Mouse (Mus musculus): Measurements from ENCODE around the gene Chchd5. TPM values are rescaled to one million over a fixed set of nuclear protein-coding genes. Genes with fewer than 3 reads are reported as not detected.

Gene Chchd5
- total RNA-seq, 2 experiments from 2014 or later, result 26.8 to 28.5 TPM

DNA sequence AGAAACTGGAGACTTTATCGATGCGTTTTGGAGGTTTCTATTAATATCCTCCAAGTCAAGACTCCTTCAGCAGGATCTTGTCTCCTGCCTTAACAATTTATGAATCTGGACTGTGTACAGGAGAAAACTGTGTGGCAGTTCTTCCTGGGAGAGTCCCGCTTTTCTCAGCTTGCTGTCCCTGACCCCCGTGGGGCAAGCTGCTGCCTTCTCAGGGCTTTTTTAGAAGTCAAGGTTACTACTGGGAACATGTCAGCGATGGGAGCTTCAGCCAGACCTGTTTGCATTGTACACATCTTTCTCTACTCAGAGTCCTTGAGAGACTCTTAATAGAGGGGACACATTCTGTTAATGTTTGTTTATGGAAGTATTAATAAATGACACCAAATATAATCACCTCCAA, 20.9 kb downstream of the Chchd5 start:
- DNase-seq (ENCODE audit: low spot score in 2 of 2), result no peak

DNA sequence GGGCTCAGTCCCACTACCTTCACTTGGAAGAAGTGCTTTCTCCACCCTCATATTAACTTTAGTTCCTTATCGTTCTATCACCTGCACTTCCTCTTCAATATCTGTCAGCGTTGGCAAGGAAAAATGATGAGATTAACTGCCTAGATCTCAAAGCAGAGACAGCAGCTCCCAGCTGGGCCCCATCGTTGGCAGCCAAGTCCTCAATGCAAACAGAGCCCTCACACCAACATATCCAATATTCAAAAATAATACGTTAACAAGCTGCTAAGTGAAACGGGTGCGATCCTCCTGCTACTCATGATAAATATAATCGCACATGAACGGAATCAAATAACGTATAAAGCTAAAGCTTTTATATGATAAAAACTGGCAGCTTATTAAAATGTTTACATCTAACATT, 21.6 kb downstream of the Chchd5 start:
- DNase-seq (ENCODE audit: low spot score in 2 of 2), result no peak

DNA sequence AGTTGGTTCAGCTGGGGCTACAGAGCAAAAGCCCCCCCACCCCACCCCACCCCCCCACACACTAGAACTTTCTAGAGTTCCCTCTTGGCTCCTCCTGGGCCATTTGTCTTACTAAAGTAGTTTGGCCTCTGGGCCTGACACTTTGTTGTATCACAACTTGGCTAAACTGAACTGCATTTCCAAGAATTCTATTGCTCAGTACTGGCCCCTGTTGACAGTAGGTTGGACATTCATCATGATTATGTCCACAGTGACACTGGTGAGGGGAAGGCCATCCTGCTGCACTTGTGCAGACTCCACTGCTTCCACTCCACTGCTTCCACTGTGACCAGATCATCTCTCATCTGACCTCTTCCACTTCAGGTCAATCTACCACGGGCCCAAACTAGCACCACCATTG, 23.3 kb downstream of the Chchd5 start:
- DNase-seq (ENCODE audit: low spot score in 2 of 2), result no peak

DNA sequence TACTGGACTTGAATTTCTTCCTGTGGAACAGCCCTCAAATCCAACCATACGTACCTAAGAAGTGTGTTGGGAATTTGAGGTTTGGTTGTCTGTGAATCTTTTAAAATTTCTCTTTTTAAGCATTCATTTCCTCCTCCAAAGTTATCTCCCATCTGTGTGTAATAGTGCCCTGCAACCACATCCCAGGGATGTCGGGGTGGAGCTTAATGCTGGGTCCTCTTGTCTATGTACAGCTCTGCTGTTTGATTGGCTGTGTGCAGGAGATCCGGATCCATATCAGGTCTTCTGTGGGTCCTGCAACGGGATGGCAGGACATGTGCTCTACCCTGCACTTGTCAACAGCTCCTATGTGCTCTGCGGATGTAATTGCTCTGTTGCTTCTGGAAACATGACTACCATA, 35.3 kb downstream of the Chchd5 start:
- no peak for DNase-seq (ENCODE audit: low spot score in 2 of 2)

DNA sequence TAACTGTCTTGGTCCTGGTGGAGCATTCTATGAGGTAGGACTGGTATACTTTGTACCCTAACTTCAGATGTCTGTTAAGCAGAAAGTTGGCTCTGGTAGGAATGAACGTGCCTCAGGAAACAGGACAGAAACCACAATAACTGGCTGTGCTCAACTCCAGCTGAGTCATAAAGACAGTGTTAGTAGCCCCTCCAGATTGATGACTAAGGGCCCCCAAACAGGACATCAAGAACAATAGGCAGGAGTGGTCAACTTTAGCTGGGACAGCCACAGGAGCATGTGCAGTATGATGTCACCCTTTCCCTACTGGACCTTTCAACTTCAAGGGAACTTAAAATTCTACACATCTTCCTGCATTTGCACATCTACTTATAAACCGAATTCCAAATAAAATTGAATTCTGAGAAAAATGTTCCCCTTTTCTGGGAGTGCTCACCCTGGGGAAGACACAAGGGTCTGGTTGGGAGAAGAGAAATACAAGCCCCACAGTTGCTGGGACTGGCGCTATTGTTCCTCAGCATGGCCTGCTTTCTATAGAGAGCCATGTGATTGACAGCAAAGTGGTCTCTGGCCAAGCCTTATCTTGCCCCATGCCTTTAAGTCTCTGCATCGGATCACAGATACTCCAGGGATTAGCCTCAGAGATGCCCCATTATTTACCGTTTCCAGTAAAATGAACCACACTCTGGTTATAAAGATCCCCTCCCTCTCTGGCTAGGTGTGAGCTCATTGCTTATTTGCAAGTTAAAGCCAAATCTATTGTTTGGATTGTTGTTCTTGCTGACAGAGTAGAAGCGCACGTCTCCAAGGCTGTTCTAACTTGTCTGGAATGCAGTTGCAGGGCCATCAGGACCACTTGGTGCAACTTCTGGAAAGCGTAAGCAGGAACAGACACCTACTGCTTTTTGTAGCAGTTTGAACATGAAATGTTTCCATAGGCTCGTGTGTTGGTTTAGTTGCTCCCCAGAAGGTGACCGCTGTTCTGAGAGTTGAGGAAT, 37.3 kb downstream of the Chchd5 start:
- DNase-seq (ENCODE audit: low spot score in 2 of 2), result no peak

DNA sequence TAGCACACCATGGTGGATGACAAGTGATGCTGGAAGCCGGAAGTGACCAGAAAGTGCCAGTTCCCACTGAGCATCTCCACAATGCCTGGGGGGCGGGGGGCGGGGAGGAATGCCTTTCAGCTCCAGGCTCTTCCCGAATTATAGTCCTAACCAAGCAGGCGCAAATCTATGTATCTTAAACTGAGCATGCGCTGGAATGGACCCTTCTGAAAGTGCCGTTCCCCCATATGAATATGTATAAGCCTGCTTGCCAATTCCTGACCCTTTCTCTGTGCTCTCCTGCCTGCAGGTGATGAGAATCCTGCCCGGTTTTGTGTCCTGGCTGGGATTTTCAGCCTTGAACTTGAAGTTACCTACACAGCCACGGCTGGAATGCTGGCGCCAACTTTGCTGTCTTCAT, 43.9 kb downstream of the Chchd5 start:
- DNase-seq (ENCODE audit: low spot score in 2 of 2), result no peak

DNA sequence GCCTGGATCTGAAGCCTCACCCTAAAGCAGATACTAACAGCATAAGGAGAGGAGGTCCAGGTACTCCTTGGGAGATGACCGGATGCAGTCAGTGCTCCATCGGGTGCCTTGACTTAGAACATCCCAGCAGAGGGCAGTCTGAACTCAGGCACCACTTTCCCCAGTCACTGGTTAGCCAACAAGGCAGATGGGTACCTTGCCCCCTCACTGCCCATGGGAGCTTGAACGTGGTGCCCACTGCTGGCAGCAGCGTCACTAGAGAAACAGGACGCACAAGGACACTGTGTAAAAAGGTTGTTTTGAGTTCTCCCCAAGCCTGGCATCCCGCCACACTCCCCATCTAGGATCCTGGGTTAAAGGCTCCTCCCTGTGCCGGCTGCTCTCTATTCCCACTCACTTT, 45.0 kb downstream of the Chchd5 start:
- DNase-seq (ENCODE audit: low spot score in 2 of 2), result no peak

DNA sequence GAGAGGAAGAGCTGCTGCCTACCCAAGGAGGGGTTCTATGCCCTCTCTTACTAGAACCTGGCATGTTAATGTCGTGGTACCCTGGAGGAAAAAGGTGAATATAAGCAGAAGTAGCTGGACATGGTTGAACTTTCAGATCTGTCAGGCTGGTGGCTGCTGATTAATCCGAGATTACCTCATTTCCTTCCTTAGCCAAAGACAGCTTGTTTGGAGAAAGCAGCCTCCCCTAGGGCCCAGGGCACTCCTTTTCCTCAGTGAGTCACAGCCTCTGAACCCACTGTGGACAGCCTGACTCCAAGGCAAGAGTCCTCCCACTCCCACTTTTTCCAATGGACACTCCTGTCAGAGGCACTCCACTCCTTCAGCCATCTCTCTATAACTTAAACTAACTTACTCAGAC, 46.1 kb downstream of the Chchd5 start:
- no peak for DNase-seq (ENCODE audit: low spot score in 2 of 2)

DNA sequence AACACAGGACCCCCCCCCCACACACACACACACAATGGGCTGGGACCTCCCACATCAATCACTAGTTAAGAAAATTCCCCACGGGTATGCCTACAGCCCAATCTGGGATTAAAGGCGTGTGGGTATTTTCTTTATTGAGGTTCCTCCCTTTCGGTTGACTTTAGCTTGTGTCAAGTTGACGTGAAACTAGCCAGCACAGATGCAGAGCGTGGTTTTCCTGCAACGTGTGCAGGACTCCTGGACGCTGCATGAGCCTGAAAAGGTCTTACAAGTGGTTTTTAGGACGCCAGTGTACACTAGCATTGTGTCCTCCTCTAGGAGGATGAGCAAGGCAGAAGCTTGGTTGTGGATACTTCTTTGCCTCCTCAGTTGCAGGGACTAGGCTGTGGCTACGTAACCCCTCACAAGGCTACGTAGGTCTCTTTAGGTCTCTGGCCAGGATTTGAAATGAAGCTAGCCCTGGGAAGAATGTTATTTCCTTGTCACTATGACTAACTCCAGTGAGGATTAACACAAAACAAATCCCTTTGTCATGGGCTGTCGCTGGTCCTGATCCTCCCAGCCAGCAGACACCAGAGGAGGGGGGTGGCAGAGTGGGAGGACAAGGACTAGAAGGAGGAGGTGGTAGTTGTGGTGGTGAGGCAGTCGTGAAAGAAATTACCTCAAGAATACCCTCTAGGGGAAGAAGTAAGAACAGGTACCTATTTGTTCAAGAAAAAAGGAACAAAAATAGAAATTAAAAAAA, 47.3 kb downstream of the Chchd5 start:
- DNase-seq (ENCODE audit: low spot score in 2 of 2), result no peak

DNA sequence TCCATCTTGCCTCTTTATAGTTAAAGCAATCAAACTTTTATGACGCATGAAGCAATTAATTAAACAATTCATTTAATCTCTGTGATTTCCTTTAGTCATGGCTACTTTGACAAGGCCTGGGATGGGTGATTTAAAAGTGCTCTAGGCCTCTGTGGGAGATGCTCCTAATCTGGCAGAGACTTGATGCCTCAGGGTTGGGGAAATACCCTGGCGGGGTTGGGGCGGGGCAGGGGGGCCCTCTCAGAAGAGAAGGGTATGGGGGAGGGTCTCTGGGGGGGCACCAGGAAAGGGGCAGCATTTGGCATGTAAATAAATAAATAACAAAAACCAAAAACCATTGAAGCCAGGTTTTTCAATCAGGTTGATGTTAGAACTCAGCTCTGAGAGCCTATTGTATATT, 48.2 kb downstream of the Chchd5 start:
- DNase-seq (ENCODE audit: low spot score in 2 of 2), result no peak

DNA sequence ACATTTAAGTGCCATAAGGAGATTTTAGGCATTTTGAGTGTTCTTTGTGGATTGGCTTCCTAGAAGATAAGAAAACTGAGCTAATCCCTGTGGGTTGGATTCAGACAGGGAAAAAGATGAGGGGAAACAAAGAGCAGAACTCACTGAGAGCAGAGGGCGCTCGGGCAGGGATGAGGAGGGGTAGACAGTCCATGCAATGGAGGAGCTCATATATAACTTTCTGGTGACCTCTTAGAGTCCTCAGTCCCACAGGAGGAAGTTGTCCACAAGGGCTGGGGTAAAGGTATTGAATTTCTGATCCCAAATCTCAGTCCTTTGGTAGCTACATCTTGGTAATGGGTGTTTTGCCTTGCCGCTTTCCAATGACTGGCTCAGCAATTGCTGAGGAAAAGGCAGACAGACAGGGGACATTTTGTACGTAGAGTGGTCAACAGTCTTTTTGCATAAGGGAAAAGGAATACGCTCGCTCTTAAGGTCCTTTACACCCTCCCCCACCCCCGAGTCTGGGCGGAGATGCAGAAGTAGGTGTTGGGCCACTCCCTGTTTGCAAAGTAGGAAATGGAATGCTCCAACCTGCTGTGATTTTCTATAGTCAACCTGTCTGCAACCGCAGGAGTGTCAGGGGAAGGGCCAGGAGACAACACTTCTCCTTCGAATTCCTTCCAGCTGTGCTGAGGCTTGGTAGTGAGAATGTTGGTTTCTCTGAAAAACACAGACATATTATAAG, 48.8 kb downstream of the Chchd5 start:
- DNase-seq (ENCODE audit: low spot score in 2 of 2), result no peak

DNA sequence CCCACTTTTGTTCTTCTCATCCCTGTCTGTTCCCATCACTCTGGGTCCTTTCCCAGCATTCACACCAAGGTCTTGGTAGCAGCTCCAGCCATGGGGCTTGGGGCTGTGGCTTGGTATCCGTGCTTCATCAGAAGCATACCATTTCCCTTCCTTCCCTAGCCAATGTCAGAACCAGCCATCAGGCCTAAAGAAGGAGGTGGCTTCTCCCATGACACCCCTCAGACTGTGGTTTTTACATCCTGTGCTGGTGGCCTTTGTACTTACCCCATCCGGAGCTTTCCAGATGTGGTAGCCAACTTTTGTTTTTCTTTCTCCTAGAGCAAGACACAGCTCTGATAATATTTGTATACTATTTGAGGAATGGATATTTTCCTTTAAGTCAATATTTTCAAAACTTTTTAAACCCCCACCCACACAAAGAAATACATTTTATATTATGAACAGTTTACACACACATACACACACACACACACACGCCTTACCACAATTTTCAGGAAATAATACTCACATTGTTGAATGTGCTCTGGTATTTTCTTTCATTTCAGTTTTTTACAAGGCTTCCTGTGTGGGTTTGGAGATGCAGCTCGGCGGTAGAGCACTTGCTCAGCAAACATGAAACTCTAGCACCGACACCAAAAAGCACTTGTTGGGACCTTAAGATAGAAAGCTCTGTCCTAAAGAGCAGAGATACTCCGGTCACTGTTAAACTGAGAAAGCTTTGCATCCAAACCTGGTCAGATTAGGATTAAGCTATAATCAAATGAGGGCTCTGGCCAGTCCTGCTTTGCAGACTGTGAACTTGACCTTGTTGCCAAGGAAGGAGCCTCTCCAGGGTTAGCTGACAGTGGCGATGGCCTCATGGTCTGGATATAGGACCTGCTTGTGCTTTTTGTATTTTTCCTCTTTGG, 50.7 kb downstream of the Chchd5 start:
- no peak for DNase-seq (ENCODE audit: low spot score in 2 of 2)

DNA sequence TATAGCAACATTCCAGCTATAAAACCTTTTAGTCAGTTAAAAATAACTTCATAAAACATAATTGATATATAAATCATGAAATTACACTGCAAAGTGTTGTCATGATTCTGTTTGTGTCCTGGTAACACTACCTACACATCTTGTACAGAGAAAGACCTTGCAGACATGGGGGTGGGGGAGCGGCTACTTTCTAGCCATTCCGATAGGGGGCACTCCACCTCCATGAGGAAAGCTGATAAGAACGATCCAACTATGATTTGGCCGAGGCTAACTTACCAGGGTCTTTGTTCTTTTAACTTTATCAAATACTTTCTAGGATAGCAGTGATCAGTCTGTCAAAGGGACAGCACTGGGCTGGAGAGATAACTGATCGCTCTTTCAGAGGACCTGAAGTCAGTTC, 52.0 kb downstream of the Chchd5 start:
- DNase-seq (ENCODE audit: low spot score in 2 of 2), result no peak

DNA sequence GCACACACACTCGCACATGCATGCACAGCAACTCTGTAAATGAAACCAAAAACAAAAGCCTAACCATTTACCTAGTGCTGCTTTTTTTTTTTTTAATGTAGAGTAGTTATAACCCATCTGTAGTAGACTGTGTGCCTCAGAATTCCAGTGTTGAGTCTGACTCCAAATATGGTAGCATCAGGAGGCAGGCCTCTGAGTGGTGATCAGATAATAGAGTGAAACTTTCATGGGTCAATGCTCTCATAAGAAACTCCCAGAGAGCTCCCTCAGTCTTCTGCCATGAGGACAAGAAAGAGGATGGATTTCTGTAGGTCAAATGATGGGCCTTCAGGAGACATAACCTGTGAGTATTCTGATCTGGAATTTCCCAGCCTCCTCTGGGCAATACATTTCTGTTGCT, 52.9 kb downstream of the Chchd5 start:
- no peak for DNase-seq (ENCODE audit: low spot score in 2 of 2)

DNA sequence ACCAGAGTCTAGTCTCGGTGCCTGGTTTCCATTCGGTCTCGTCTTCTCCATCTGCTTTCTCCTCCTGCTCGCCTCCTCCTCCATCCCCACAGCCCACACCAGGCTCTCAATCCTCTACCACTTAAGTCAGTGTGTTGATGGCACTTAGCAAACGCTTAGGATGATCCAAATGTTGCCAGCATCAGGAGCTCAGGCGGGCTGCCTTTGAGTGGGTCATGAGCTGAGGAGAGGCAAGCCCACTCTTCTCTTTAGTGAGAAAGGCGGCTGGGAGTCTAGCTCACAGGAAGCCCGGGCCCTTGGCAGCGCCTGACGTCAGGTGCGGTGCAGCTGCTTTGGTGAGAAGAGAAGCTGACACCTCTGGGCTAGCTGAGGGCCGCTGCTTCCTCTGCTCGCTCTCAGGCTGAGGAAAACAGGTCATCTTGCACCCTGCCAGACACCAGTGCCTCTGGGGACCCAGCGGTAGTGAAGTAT, 54.1 kb downstream of the Chchd5 start:
- DNase-seq (ENCODE audit: low spot score in 2 of 2), result no peak

Other genes with a start within 250 kb of the Chchd5 start
- 1 to 10 TPM; 3.7 to 4.1 TPM for gene Zc3h8, start 185.6 kb upstream of the Chchd5 start, total RNA-seq (2021)
- gene Zc3h6, start 162.3 kb upstream of the Chchd5 start, total RNA-seq (2021), result 10 to 100 TPM; 13.3 to 17.0 TPM
- 10 to 100 TPM; 10.9 to 11.6 TPM for gene Gm10762, start 162.0 kb upstream of the Chchd5 start, total RNA-seq (2021)
- gene Vinac1, start 81.5 kb upstream of the Chchd5 start, total RNA-seq (2021), result under 1 TPM; 0.14 to 0.25 TPM
- 10 to 100 TPM; 15.5 to 18.1 TPM for gene Ttl, start 63.8 kb upstream of the Chchd5 start, total RNA-seq (2021)
- gene Polr1b, start 28.7 kb upstream of the Chchd5 start, total RNA-seq (2021), result 10 to 100 TPM; 24.3 to 29.1 TPM
- gene Slc20a1, start 69.1 kb downstream of the Chchd5 start, total RNA-seq (2021), result 10 to 100 TPM; 29.2 to 35.3 TPM
- 10 to 100 TPM; 16.8 to 18.1 TPM for gene Ckap2l, start 167.5 kb downstream of the Chchd5 start, total RNA-seq (2021)
- under 1 TPM; 0.34 to 0.40 TPM for gene Il1a, start 180.3 kb downstream of the Chchd5 start, total RNA-seq (2021)
- gene Il1b, start 241.4 kb downstream of the Chchd5 start, total RNA-seq (2021), result under 1 TPM; 0.23 to 0.67 TPM